Mouse (Mus musculus): ENCODE data around the gene Pla2g12a.

GRCm38 (mm10) chr3:129879131-129879757 lies 838 bp downstream of the Pla2g12a start:
- TF ChIP-seq CTCF (IDR thresholded peaks at IDR 0.05; ENCODE audit: low read depth, low read length) = no peak
- no peak for TF ChIP-seq POLR2AphosphoS5 (IDR thresholded peaks at IDR 0.05; ENCODE audit: insufficient replicate concordance, low read depth, low read length)
- TF ChIP-seq TAL1 (conservative IDR thresholded peaks at IDR 0.05; ENCODE audit: low read depth, low read length) = no peak
- no peak for TF ChIP-seq GATA1 (IDR thresholded peaks at IDR 0.05; ENCODE audit: borderline replicate concordance, low read length)
